Mouse (Mus musculus): ENCODE measurements around the gene Zc3h13. TPM values are rescaled to one million over a fixed set of nuclear protein-coding genes. Genes with fewer than 3 reads are reported as not detected.
A peak's percentile ranks its signal among the peaks of the same experiment; 100 is the strongest.

Gene Zc3h13
- total RNA-seq (2015), result 23.4 and 31.9 TPM in 2 replicates
- 23.7 and 26.9 TPM in 2 replicates for total RNA-seq (2017)

DNA sequence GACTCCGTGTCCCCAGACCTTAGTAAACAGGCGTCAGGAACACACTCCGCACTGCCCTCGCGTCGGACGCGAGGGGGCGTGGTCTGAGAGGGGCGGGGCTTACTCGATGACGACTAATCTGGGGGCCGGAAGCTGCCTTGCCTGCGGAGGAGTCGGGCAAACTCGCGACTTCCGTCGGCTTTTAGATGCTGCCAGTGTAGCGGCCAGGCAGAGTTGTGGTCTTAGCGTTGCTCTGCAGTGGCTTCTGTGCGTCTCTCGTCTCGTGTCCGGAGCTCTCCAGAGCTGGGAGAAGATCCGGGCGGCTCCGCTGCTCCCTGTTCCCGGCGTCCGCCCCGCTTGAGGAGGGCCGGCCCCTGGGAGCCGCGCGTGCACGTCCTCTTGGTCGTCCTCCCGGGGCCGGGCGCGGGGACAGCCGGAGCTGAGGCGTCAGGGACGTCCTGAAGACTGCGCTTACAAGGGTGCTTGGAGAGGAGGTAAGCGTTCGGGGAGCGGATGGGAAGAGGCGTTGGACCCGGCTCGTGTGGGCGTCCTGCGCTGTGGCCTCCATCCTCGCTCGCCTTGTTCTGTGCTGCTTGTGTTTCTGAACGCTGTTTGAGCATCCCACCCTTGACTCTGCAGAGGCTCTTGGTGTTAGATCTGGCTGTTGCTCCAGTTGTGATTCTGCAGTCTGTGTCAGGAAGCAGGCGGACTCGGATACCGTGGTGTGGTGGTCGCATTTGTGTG is at the start of gene Zc3h13:
Gene Zc3h13, plus strand, starts transcription at position 181 of the 723 bp plus-strand sequence.
- peak; percentile 99 for ATAC-seq (replicated peaks; ENCODE audit: poor library complexity)

DNA sequence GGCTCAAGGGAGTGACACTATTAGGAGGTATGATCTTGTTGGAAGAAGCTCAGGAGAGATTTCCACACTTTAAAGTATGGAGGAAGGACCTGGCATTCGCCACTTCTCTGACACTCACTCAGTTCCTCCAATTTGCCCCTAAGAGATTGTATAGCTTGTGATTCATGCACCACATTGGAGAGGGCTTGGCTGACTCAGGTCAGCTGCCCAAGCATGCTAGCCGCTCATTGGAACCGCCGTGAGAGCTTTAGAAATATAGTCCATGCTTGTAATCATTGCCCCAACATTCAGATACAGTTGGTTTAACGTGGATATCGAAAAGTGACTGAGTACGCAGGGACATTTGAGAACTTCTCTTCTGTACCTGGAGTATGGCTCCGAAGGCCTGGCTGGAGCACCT is 48.6 kb upstream of the Zc3h13 start:
- ATAC-seq (replicated peaks; ENCODE audit: poor library complexity), result no peak

GRCm38 (mm10) chr14:75235955-75236635 is 48.1 kb upstream of the Zc3h13 start:
- ATAC-seq (replicated peaks; ENCODE audit: poor library complexity), result no peak

GRCm38 (mm10) chr14:75236636-75237003 is 47.6 kb upstream of the Zc3h13 start:
- no peak for ATAC-seq (replicated peaks; ENCODE audit: poor library complexity)

DNA sequence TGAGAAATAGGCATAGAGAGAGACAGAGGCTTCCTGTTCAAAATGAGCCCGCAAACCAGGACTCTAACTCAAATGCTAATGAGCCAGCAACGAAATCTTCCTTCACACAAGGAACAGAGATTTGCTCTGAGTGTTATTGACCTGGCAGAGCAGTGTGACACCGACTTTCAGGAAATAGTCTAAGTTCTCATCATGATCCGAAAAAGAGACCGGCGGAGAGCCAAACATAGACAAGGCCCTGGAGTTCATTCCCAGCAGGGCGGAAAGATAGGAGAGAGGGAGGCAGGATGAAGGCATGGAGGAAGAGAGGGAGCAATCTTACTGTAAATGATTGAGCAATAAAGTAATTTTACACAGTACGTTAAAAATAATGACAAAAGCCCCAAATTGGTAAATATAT is 47.1 kb upstream of the Zc3h13 start:
- ATAC-seq (replicated peaks; ENCODE audit: poor library complexity), result no peak

DNA sequence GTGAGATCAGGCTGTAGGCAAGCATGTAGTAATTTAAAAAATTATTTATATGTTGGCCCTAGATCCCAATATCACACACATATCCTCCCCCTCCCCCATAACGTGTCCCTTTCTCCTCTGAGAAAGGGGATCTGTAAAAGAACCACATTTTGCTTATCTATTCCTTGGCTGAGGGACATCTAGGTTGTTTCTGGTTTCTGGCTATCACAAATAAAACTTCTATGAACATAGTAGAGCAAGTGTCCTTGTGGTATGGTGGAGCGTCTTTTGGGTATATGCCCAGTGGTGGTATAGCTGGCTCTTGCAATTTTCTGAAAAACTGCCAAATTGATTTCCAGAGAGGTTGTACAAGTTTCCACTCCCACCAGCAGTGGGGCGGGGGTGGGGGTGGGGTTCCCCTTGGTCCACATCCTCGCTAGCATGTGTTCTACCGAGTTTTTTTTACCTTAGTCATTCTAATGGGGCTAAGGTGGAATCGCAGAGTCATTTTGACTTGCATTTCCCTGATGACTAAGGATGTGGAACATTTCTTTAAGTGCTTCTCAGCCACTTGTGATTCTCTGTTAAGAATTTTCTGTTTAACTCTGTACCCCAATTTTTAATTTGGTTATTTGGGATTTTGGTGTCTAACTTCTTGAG is 46.0 kb upstream of the Zc3h13 start:
- peak; percentile 78 for ATAC-seq (replicated peaks; ENCODE audit: poor library complexity)

- ATAC-seq (replicated peaks; ENCODE audit: poor library complexity), result no peak
These were observed 42.1 kb upstream of the Zc3h13 start, which contains the start of gene Cpb2 for GRCm38 (mm10) chr14:75242087-75242486. Gene Cpb2 (plus strand): TSS chr14:75242287.

- ATAC-seq (replicated peaks; ENCODE audit: poor library complexity), result no peak
These were observed 37.9 kb upstream of the Zc3h13 start for GRCm38 (mm10) chr14:75246024-75247000.

DNA sequence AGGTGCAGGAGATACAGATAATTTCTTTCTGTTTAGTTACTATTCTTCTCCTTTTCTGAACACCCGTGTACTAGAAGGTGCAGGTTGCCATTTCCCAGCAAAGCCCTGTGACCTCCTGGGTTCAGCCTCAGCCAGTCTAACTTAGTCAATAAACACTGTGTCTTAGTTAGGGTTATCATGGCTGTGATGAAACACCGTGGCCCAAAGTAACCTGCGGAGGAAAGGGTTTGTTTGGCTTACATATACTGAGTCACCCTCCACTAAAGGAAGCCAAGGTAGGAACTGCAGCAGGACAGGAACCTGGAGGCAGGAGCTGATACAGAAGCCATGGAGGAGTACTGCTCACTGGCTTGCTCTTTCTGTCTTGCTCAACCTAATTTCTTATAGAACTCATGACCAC is 33.7 kb upstream of the Zc3h13 start:
- ATAC-seq (replicated peaks; ENCODE audit: poor library complexity), result no peak

- ATAC-seq (replicated peaks; ENCODE audit: poor library complexity), result peak; percentile 96
These were observed 27.7 kb upstream of the Zc3h13 start for GRCm38 (mm10) chr14:75256521-75256920.

DNA sequence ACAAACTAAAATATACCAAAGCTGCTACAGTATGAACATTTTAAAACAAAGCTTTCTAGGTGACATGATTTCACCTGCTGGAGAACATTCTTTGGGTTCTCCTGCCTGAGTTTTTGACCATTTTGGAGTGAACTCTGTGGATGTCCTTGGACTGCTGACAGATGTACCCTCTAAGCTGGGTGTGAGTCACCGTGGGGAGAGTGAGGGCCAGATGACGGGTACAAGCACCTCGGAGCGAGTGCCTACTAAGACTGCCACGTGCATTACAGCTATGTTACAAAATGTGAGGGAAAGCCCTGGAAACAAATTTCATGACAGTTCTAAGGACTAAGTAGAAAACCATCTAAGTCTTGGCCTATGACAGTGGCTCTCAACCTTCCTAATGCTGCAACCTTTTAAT is 14.6 kb upstream of the Zc3h13 start:
- ATAC-seq (replicated peaks; ENCODE audit: poor library complexity), result no peak

DNA sequence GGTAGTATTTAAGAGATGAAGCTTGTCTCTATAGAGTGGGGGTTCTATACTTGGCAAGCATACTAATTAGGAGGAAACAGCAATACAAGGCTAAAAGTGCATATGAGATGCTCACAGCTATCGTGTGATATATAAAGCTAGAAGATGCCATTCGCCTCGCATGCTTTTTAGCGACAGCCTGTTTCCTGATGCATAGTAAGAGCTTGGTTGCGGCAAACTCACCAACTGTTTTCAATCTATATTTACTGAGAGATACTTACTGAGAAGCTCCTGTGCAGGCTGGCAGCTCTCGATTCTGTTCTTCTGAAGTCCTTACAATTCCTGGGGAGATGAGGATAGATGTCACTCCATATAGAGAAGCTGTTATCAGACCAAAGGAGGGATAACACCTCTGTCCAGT is 4.5 kb upstream of the Zc3h13 start:
- ATAC-seq (replicated peaks; ENCODE audit: poor library complexity), result no peak

DNA sequence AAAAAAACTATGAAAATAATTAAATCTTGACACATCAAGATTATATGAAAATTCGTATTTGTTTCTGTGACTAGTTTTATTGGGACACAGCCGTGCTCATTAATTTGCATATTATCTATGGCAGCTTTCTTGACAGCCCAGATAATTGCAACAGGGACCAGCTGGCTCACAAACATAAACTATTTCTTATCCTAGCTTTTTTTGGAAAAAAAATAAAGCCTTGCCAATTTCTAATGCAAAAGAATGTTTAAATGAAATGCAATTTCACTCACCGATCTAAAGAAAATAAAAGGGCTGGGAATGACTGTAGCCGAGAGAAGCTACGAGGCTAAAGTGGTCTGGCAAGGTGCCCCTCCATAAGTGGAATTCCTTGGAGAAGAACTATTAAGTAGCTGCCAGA is 3.8 kb upstream of the Zc3h13 start:
- no peak for ATAC-seq (replicated peaks; ENCODE audit: poor library complexity)

GRCm38 (mm10) chr14:75283609-75284192 is 472 bp upstream of the Zc3h13 start:
- peak; percentile 11 for ATAC-seq (replicated peaks; ENCODE audit: poor library complexity)

DNA sequence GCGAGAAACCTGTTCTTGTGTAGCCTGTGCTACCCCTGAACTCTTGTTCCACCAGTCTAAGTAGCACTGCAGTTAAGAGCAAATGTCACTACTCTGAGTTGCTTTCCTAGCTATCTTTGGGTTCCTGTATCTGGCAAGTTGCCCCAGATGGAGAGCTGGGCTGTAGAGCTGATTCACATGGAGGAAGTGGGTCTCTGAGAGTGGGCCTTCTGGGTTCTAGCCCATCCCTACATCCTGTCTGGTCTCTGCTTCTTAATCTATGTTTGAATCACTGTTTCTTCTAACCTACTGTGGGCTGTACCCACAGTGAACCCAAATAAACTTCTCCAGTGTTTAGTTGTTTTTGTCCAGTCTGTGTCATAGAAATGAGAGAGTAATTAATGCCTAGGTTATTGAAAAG is 16.9 kb downstream of the Zc3h13 start:
- 0 out of 2 replicates have a peak, but pooled peaks have one; percentile 9 for ATAC-seq (replicated peaks; ENCODE audit: poor library complexity)

DNA sequence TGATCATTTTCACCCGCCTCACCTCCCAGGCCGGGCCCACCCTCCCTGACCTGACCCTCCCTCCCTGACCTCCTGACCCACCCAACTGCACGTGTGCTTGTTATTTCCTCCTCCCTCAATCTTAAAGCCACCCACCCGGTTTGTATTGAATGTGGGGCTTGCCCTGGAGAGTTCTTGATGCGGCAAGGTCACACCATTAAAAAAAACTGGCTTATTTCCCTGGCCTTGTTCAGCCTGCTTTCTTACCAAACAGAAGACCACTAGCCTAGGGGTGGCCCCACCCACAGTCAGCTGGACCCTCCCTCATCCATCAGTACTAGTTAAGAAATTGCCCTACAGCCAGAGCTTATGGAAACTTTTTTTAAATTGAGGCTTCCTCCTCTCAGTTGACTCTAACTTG is 19.6 kb downstream of the Zc3h13 start:
- ATAC-seq (replicated peaks; ENCODE audit: poor library complexity), result no peak

- ATAC-seq (replicated peaks; ENCODE audit: poor library complexity), result no peak
These were observed 23.7 kb downstream of the Zc3h13 start for GRCm38 (mm10) chr14:75307855-75308254.

GRCm38 (mm10) chr14:75309336-75309992 is 25.3 kb downstream of the Zc3h13 start:
- ATAC-seq (replicated peaks; ENCODE audit: poor library complexity), result no peak

DNA sequence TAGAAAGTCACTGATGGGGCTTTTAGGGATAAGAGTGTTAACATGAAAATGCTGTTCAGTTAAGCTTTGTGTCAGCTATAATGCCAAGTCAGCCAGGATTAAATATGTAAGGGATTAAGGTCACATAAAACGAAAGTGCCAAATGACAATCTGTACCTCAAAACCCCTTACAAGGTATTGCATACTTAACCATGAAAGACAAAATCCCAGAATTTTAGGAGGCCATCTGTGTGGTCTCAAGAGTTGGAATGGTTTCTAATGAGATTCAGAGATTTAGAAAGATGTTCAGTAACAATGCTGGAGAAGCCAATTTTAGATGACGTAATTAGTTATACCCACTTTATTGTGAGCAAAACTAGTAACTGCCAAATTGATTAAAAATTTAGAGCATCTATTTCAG is 30.3 kb downstream of the Zc3h13 start:
- ATAC-seq (replicated peaks; ENCODE audit: poor library complexity), result no peak

- 0 out of 2 replicates have a peak, but pooled peaks have one; percentile 26 for ATAC-seq (replicated peaks; ENCODE audit: poor library complexity)
These were observed 34.6 kb downstream of the Zc3h13 start for GRCm38 (mm10) chr14:75318736-75319135.

Data from megakaryocyte progenitor cell, adult 5-6 weeks (primary cell).